Mouse (Mus musculus): ENCODE measurements at regions not wholly inside any gene's neighbourhood (a gene's known extent, or its start where the extent isn't known, plus 50 kb on each side); places are given as distances from the start of the nearest gene placed in this dataset.

GRCm38 (mm10) chr16:77469328-77469875, 132.5 kb downstream of the Gm11146 start:
- TF ChIP-seq CTCF (IDR thresholded peaks at IDR 0.05; ENCODE audit: control insufficient read depth, insufficient read depth, insufficient read length) (no peak), CEBPB (IDR thresholded peaks at IDR 0.05; ENCODE audit: low read depth) (no peak), MAX (IDR thresholded peaks at IDR 0.05) (no peak), USF1 (IDR thresholded peaks at IDR 0.05; ENCODE audit: low read depth) (no peak)
